ENCODE assay signal across 8 mouse cellular contexts in genomic region chr13:53236434-53237401, GRCm38 (mm10). TPM values are rescaled to one million over a fixed set of nuclear protein-coding genes. Genes with fewer than 3 reads are reported as not detected.
DNase-seq lines count a peak whose midpoint lies in the region; ATAC-seq and TF ChIP-seq lines count a peak whose summit lies in the region.

No protein-coding gene starts in this region.

- H3K4me1 ChIP-seq in kidney, embryonic 16.5 days (ENCODE audit: insufficient read depth, low read length): peaks cover 54% of the 10 kb centered on the region
- peaks cover 60% of the 10 kb centered on the region for H3K4me1 ChIP-seq in embryonic facial prominence, embryonic 12.5 days
- H3K4me1 ChIP-seq in hindbrain, embryonic 14.5 days (replicated peaks; ENCODE audit: control insufficient read depth, insufficient read depth, low read length): peaks cover 21% of the 10 kb centered on the region
- H3K4me1 ChIP-seq in neural tube, embryonic 14.5 days (ENCODE audit: control insufficient read depth, insufficient read depth, low read length): peaks cover 8% of the 10 kb centered on the region
- H3K4me1 ChIP-seq in thymus, adult 2 months (replicated peaks; ENCODE audit: control insufficient read depth, insufficient read depth, low read length): no peaks in the 10 kb centered on the region

- H3K9me3 ChIP-seq in kidney, embryonic 16.5 days (ENCODE audit: low read length): no peaks in the 10 kb centered on the region
- H3K9me3 ChIP-seq in embryonic facial prominence, embryonic 12.5 days: no peaks in the 10 kb centered on the region
- H3K9me3 ChIP-seq in hindbrain, embryonic 14.5 days (ENCODE audit: control insufficient read depth, low read length): no peaks in the 10 kb centered on the region
- no peaks in the 10 kb centered on the region for H3K9me3 ChIP-seq in neural tube, embryonic 14.5 days (ENCODE audit: control insufficient read depth, low read length)

- no peaks in the 10 kb centered on the region for H3K36me3 ChIP-seq in kidney, embryonic 16.5 days (ENCODE audit: insufficient read depth, low read length)
- H3K36me3 ChIP-seq in embryonic facial prominence, embryonic 12.5 days: no peaks in the 10 kb centered on the region
- no peaks in the 10 kb centered on the region for H3K36me3 ChIP-seq in hindbrain, embryonic 14.5 days (replicated peaks; ENCODE audit: control insufficient read depth, insufficient read depth)
- no peaks in the 10 kb centered on the region for H3K36me3 ChIP-seq in neural tube, embryonic 14.5 days (ENCODE audit: control insufficient read depth, insufficient read depth, low read length)
- H3K36me3 ChIP-seq in thymus, adult 2 months (ENCODE audit: control insufficient read depth, insufficient read depth, low read length): no peaks in the 10 kb centered on the region

- no peak for DNase-seq in kidney, postnatal 10 days
- DNase-seq in hindbrain, embryonic 14.5 days (ENCODE audit: low spot score): no peak
- DNase-seq in thymus, adult 2 months: no peak
- DNase-seq in yolk sac, embryonic 10.5 days (ENCODE audit: low spot score): no peak
- DNase-seq in left cerebral cortex, adult 18-20 months (ENCODE audit: low spot score in 2 of 2): no peak

- H3K9ac ChIP-seq in kidney, embryonic 16.5 days (replicated peaks; ENCODE audit: low read length): no peak overlapping the region
- no peak overlapping the region for H3K9ac ChIP-seq in embryonic facial prominence, embryonic 12.5 days
- H3K9ac ChIP-seq in hindbrain, embryonic 14.5 days: no peak overlapping the region
- no peak overlapping the region for H3K9ac ChIP-seq in neural tube, embryonic 14.5 days (replicated peaks; ENCODE audit: low read depth, low read length)

- H3K4me3 ChIP-seq in kidney, embryonic 16.5 days (ENCODE audit: low read length): no peak overlapping the region
- no peak overlapping the region for H3K4me3 ChIP-seq in embryonic facial prominence, embryonic 12.5 days
- H3K4me3 ChIP-seq in hindbrain, embryonic 14.5 days (replicated peaks; ENCODE audit: low read length): no peak overlapping the region
- H3K4me3 ChIP-seq in neural tube, embryonic 14.5 days (ENCODE audit: low read depth, low read length): no peak overlapping the region
- H3K4me3 ChIP-seq in thymus, adult 2 months (ENCODE audit: control insufficient read depth, insufficient read depth, low read length): no peak overlapping the region

- H3K27me3 ChIP-seq in kidney, embryonic 16.5 days (ENCODE audit: insufficient read depth, low read length): peaks cover 4% of the 10 kb centered on the region
- H3K27me3 ChIP-seq in embryonic facial prominence, embryonic 12.5 days: 0 out of 2 replicates have a peak, but pooled peaks cover 5% of the 10 kb centered on the region
- no peaks in the 10 kb centered on the region; the same call in 1 of the 2 replicates for H3K27me3 ChIP-seq in hindbrain, embryonic 14.5 days (ENCODE audit: control insufficient read depth, insufficient read depth, low read length)
- H3K27me3 ChIP-seq in neural tube, embryonic 14.5 days (ENCODE audit: control insufficient read depth, insufficient read depth, low read length): no peaks in the 10 kb centered on the region
- no peaks in the 10 kb centered on the region; the same call in 1 of the 2 replicates for H3K27me3 ChIP-seq in thymus, adult 2 months (ENCODE audit: control insufficient read depth, insufficient read depth, low read length)

- peak; percentile 50; the same call in 1 of the 2 replicates for ATAC-seq in kidney, embryonic 16.5 days (ENCODE audit: low FRiP score, low TSS enrichment)
- ATAC-seq in embryonic facial prominence, embryonic 12.5 days (ENCODE audit: insufficient number of reproducible peaks, insufficient read depth, low FRiP score, low TSS enrichment): no peak
- ATAC-seq in hindbrain, embryonic 14.5 days (ENCODE audit: low FRiP score): peak; percentile 63; the same call in 1 of the 2 replicates
- ATAC-seq in neural tube, embryonic 14.5 days (ENCODE audit: low read depth): peak; percentile 64

- TF ChIP-seq CTCF in thymus, adult 2 months (IDR thresholded peaks at IDR 0.05; ENCODE audit: borderline replicate concordance, control insufficient read depth, extremely low read depth, insufficient read depth, low read length, poor library complexity): no peak

- 0 out of 2 replicates have a peak overlapping the region, but pooled peaks have one; percentile 1 for H3K4me2 ChIP-seq in kidney, embryonic 16.5 days (replicated peaks; ENCODE audit: low read depth, low read length)
- no peak overlapping the region; the same call in 1 of the 2 replicates for H3K4me2 ChIP-seq in embryonic facial prominence, embryonic 12.5 days (replicated peaks)
- no peak overlapping the region for H3K4me2 ChIP-seq in hindbrain, embryonic 14.5 days (replicated peaks)
- H3K4me2 ChIP-seq in neural tube, embryonic 14.5 days (ENCODE audit: low read depth, low read length): no peak overlapping the region

- no peak for TF ChIP-seq POLR2A in thymus, adult 2 months (IDR thresholded peaks at IDR 0.05; ENCODE audit: control insufficient read depth, extremely low read depth, insufficient read depth, low read length, poor library complexity)

- H3K27ac ChIP-seq in kidney, embryonic 16.5 days (ENCODE audit: low read length): 0 out of 2 replicates have a peak overlapping the region, but pooled peaks have one; percentile 6
- H3K27ac ChIP-seq in embryonic facial prominence, embryonic 12.5 days: peak overlapping the region; percentile 32
- no peak overlapping the region for H3K27ac ChIP-seq in hindbrain, embryonic 14.5 days
- no peak overlapping the region; the same call in 1 of the 2 replicates for H3K27ac ChIP-seq in neural tube, embryonic 14.5 days (ENCODE audit: low read depth, low read length)
- H3K27ac ChIP-seq in thymus, adult 2 months (ENCODE audit: control insufficient read depth, insufficient read depth, low read length): no peak overlapping the region

- WGBS in kidney, embryonic 16.5 days: 28% methylated on average over 18 of the region's 18 CpGs
- 21% methylated on average over 18 of the region's 18 CpGs for WGBS in embryonic facial prominence, embryonic 12.5 days
- 38% methylated on average over 18 of the region's 18 CpGs for WGBS in hindbrain, embryonic 14.5 days
- 24% methylated on average over 18 of the region's 18 CpGs for WGBS in neural tube, embryonic 14.5 days
- WGBS in thymus, adult 2 months: 66% methylated on average over 18 of the region's 18 CpGs

RNA-seq across cellular contexts. Expression of gene Ror2, which starts 49.2 kb away (rescaled TPM):
- polyA plus RNA-seq in kidney, embryonic 16.5 days (2015; fragmentation: Nextera tagmentation; extraction: Ambion mirVana): 9.9 and 10.4 TPM in 2 replicates
- 42.0 and 42.1 TPM in 2 replicates for polyA plus RNA-seq in embryonic facial prominence, embryonic 12.5 days (2016; fragmentation: Nextera tagmentation; extraction: Ambion mirVana)
- 1.8 and 3.1 TPM in 2 replicates for polyA plus RNA-seq in hindbrain, embryonic 14.5 days (2014; fragmentation: Nextera tagmentation; extraction: Ambion mirVana)
- 1.1 and 2.2 TPM in 2 replicates for polyA plus RNA-seq in neural tube, embryonic 14.5 days (2014; fragmentation: Nextera tagmentation; extraction: Ambion mirVana)
- 0.65 and 0.71 TPM in 2 replicates for polyA plus RNA-seq in thymus, adult 2 months (2012; rRNA removed)
- 1 to 10 TPM; 1.1 to 1.8 TPM for total RNA-seq in left cerebral cortex, adult 18-20 months (2021)

Comparison
In these comparisons a context has a peak if more than half of its experiments do, and no peak if none do; other contexts are left out.
1. H3K27ac ChIP-seq: peak in kidney, embryonic 16.5 days (single experiment) and embryonic facial prominence, embryonic 12.5 days (single experiment); none in hindbrain, embryonic 14.5 days (single experiment), neural tube, embryonic 14.5 days (single experiment) and thymus, adult 2 months (single experiment).